Mouse (Mus musculus): ENCODE measurements around the gene Spice1. TPM values are rescaled to one million over a fixed set of nuclear protein-coding genes. Genes with fewer than 3 reads are reported as not detected.

Gene Spice1
- polyA plus RNA-seq, 1 experiment from 2014 or later, result 32.2 TPM

DNA sequence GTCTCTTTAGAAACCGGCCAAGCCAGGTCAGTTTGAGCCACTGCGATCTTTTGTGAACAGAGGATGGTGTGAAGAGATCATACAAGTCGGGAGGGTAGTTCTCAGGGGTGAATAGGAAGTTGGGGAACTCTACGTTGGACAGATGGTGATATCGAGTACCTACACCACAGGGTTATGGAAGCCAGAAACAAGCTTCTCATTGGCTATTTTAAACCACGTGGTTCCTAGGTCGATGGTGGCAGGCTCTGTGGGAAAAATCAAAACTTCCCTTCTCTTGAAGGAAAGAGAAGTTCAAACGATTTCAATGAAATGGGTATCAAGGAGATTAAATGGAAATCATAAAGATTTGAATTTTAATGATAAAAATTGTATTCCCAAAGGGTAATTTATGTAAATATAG, 74.8 kb downstream of the Spice1 start:
- Histone ChIP-seq H3K4me1 (replicated peaks) (no peaks in the 10 kb centered on the region), H3K9me3 (no peaks in the 10 kb centered on the region), H3K27me3 (no peaks in the 10 kb centered on the region), H3K4me3 (replicated peaks) (no peak overlapping the region), H3K9ac (replicated peaks) (no peak overlapping the region), H3K4me2 (no peak overlapping the region), H3K27ac (no peak overlapping the region), H3K36me3 (no peaks in the 10 kb centered on the region)
- ATAC-seq (ENCODE audit: insufficient number of reproducible peaks, insufficient read depth, low FRiP score, low TSS enrichment, low read depth), result no peak
- WGBS, result 86% methylated on average over 8 of the region's 8 CpGs

DNA sequence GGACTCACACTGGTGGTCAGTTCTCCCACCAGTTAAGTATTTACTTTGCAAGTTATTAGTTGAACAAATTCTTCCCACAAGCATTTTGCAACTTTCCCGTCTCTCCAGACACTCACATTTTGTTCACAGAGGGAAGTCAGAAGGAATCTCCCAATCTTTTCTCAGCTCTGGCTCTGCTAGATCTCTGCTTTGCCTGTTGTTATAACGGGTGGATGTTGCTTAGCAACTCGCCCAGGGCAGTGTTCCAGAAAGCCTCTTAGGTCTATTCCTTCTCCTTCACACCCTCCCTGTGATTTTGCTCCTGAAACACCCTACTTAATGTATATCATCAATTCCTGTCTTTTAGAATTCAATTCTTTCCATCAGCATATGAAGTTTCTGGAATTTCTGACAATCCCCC, 76.6 kb downstream of the Spice1 start:
- no peaks in the 10 kb centered on the region for H3K4me1 ChIP-seq (replicated peaks)
- H3K27me3 ChIP-seq, result no peaks in the 10 kb centered on the region
- no peaks in the 10 kb centered on the region for H3K9me3 ChIP-seq
- H3K4me2 ChIP-seq, result no peak overlapping the region
- no peak overlapping the region for H3K9ac ChIP-seq (replicated peaks)
- H3K4me3 ChIP-seq (replicated peaks), result no peak overlapping the region
- no peak overlapping the region for H3K27ac ChIP-seq
- ATAC-seq (ENCODE audit: insufficient number of reproducible peaks, insufficient read depth, low FRiP score, low TSS enrichment, low read depth), result no peak
- 60% methylated on average over 3 of the region's 3 CpGs for WGBS
- H3K36me3 ChIP-seq, result no peaks in the 10 kb centered on the region

DNA sequence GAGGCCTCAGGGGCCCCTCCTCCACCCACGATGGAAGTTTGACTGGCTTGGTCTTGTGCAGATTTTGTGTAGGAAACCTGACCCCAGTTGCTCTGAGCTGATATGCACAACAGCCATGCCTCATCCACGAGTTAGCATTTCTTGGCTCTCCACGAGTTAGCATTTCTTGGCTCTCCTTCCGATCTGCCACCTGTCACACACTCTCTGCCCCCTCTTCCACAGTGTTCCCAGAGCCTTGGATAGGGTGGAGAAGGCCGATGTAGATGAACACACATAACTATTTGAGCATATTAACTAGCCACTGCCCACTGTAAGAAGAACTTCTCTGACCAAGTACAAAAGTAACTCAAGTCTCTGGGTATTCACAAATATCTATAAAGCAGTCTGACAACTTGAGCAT, 81.5 kb downstream of the Spice1 start:
- Histone ChIP-seq H3K4me1 (replicated peaks) (no peaks in the 10 kb centered on the region), H3K36me3 (no peaks in the 10 kb centered on the region), H3K4me3 (replicated peaks) (no peak overlapping the region), H3K27ac (no peak overlapping the region), H3K9me3 (no peaks in the 10 kb centered on the region), H3K27me3 (no peaks in the 10 kb centered on the region), H3K4me2 (no peak overlapping the region), H3K9ac (replicated peaks) (no peak overlapping the region)
- WGBS, result 72% methylated on average over 5 of the region's 5 CpGs
- no peak for ATAC-seq (ENCODE audit: insufficient number of reproducible peaks, insufficient read depth, low FRiP score, low TSS enrichment, low read depth)

DNA sequence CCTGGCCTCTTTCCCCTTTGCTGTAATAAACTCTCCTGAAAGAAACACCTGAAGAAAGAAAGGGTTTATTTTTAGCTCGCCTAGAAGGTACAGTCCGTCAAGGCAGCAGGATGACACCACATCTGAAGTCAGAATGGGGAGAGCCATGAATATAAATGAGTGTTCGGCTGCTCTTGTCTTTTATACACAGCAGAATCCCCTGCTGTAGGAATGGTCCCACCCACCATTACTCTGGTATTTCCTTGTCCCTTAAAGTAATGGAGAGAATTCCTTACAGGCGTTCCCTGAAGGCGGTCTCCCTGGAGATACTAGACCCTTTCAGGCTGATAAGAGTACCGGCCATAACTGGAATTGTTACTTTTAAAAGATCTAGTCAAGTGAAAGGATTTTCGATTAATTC, 83.1 kb downstream of the Spice1 start:
- no peak for ATAC-seq (ENCODE audit: insufficient number of reproducible peaks, insufficient read depth, low FRiP score, low TSS enrichment, low read depth)
- Histone ChIP-seq H3K4me2 (no peak overlapping the region), H3K4me3 (replicated peaks) (no peak overlapping the region), H3K36me3 (no peaks in the 10 kb centered on the region), H3K27me3 (no peaks in the 10 kb centered on the region), H3K9me3 (no peaks in the 10 kb centered on the region), H3K9ac (replicated peaks) (no peak overlapping the region), H3K27ac (no peak overlapping the region), H3K4me1 (replicated peaks) (0 out of 2 replicates have a peak, but pooled peaks cover 2% of the 10 kb centered on the region)
- WGBS, result 75% methylated on average over 7 of the region's 7 CpGs

DNA sequence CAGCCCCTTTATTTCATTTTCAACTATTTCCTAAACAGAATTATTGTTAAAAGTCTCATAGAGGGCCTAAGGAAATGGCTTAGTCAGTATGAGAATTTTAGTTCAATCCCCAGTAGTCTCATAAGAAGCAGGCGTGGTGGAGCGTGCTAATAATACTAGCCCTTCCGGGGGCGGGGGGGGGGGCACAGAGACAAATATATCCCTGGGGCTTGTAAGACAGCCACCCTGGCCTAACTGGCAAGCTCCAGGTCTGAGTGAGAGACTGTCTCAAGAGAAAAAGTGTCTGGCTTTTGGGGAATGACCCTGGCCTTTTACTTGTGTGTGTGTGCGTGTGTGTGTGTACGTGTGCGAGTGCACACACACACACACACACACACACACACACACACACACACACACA, 88.0 kb downstream of the Spice1 start:
- WGBS, result 81% methylated on average over 7 of the region's 7 CpGs
- no peaks in the 10 kb centered on the region for H3K27me3 ChIP-seq

DNA sequence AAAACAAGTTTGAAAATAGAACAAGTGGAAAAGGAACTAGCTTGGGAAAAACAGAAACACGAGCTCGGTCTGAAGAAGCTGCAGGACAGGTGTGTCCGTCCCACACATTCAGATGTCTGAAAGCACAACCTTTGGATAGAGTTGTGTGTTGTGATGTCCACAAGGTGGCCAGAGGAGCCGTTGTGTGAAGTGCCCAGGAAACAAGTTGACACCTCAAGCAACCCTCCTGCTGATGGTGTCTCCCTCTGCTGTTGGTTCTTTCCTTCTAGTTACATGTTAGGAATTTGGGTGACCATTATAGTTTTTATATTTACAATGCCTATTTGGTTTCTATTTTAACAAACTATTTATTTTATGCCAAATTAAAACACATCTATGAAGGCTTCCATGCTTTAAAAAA, 88.6 kb downstream of the Spice1 start:
- H3K27ac ChIP-seq, result no peak overlapping the region
- no peak overlapping the region for H3K4me3 ChIP-seq (replicated peaks)
- ATAC-seq (ENCODE audit: insufficient number of reproducible peaks, insufficient read depth, low FRiP score, low TSS enrichment, low read depth), result no peak
- H3K4me2 ChIP-seq, result no peak overlapping the region
- H3K27me3 ChIP-seq, result no peaks in the 10 kb centered on the region
- H3K36me3 ChIP-seq, result no peaks in the 10 kb centered on the region
- H3K9ac ChIP-seq (replicated peaks), result no peak overlapping the region
- WGBS, result 64% methylated on average over 4 of the region's 4 CpGs
- H3K9me3 ChIP-seq, result no peaks in the 10 kb centered on the region
- 0 out of 2 replicates have a peak, but pooled peaks cover 2% of the 10 kb centered on the region for H3K4me1 ChIP-seq (replicated peaks)

More for the DNA sequence above, 88.0 kb downstream of the Spice1 start:
- Histone ChIP-seq H3K4me3 (replicated peaks) (no peak overlapping the region), H3K27ac (no peak overlapping the region), H3K36me3 (no peaks in the 10 kb centered on the region), H3K4me2 (no peak overlapping the region), H3K9ac (replicated peaks) (no peak overlapping the region), H3K9me3 (no peaks in the 10 kb centered on the region), H3K4me1 (replicated peaks) (0 out of 2 replicates have a peak, but pooled peaks cover 2% of the 10 kb centered on the region)
- ATAC-seq (ENCODE audit: insufficient number of reproducible peaks, insufficient read depth, low FRiP score, low TSS enrichment, low read depth), result no peak

Other genes starting within 250 kb of the Spice1 start
- gene Atp6v1a, start 207.4 kb upstream of the Spice1 start, polyA plus RNA-seq (2016; fragmentation: Nextera tagmentation; extraction: Ambion mirVana), result 34.2 and 43.7 TPM in 2 replicates
- gene Naa50, start 207.3 kb upstream of the Spice1 start, polyA plus RNA-seq (2016; fragmentation: Nextera tagmentation; extraction: Ambion mirVana), result 121 and 130 TPM in 2 replicates
- 3.6 and 4.5 TPM in 2 replicates for gene Usf3, start 173.9 kb upstream of the Spice1 start, polyA plus RNA-seq (2016; fragmentation: Nextera tagmentation; extraction: Ambion mirVana)
- 0.06 and 0.10 TPM in 2 replicates for gene Sidt1, start 13.9 kb upstream of the Spice1 start, polyA plus RNA-seq (2016; fragmentation: Nextera tagmentation; extraction: Ambion mirVana)
- 0.59 and 0.94 TPM in 2 replicates for gene Cfap44, start 47.7 kb downstream of the Spice1 start, polyA plus RNA-seq (2016; fragmentation: Nextera tagmentation; extraction: Ambion mirVana)
- gene Boc, start 211.8 kb downstream of the Spice1 start, polyA plus RNA-seq (2016; fragmentation: Nextera tagmentation; extraction: Ambion mirVana), result 43.1 and 50.8 TPM in 2 replicates

Data from limb, embryonic 12.5 days (tissue).